Mouse (Mus musculus): Measurements from ENCODE around the gene Adgrl2.

Adgrl2 gene

GRCm38 (mm10) chr3:148898535-148899250, 91.7 kb downstream of the Adgrl2 start:
- ChIA-PET POLR2A (interaction anchor here in 1 of 4 experiments (0.9 to 1.8 kb wide), 4 partner anchors 10 to 15 kb away, joined by 3 to 6 read pairs (median 4); no protein-coding TSS in a partner anchor), CTCF (no interaction called here)

- CTCF ChIA-PET, result interaction anchor here in 1 of 4 experiments (0.5 kb wide), 1 partner anchor 14 kb away, joined by 3 read pairs; no protein-coding TSS in a partner anchor
Observed at GRCm38 (mm10) chr3:148896281-148896680, 94.1 kb downstream of the Adgrl2 start.

GRCm38 (mm10) chr3:148895396-148896109, 94.8 kb downstream of the Adgrl2 start:
- CTCF ChIA-PET, result no interaction called here

More at GRCm38 (mm10) chr3:148896281-148896680, 94.1 kb downstream of the Adgrl2 start:
- POLR2A ChIA-PET, result interaction anchor here in 1 of 4 experiments (1.6 kb wide), 1 partner anchor 12 kb away, joined by 6 read pairs; no protein-coding TSS in a partner anchor

GRCm38 (mm10) chr3:148894867-148895266, 95.5 kb downstream of the Adgrl2 start:
- CTCF ChIA-PET, result no interaction called here
- POLR2A ChIA-PET, result interaction anchor here in 1 of 4 experiments (1.2 kb wide), 1 partner anchor 28 kb away, joined by 3 read pairs; no protein-coding TSS in a partner anchor

More at GRCm38 (mm10) chr3:148895396-148896109, 94.8 kb downstream of the Adgrl2 start:
- POLR2A ChIA-PET, result interaction anchor here in 2 of 4 experiments (1.2 to 1.6 kb wide), 2 partner anchors 13 to 27 kb away, joined by 3 to 6 read pairs; no protein-coding TSS in a partner anchor

GRCm38 (mm10) chr3:148887902-148888301, 102.5 kb downstream of the Adgrl2 start:
- POLR2A ChIA-PET, result interaction anchor here in 1 of 4 experiments (1.7 kb wide), 1 partner anchor 10 kb away, joined by 4 read pairs; no protein-coding TSS in a partner anchor
- CTCF ChIA-PET, result no interaction called here

- ChIA-PET CTCF (interaction anchor here in 1 of 4 experiments (0.6 kb wide), 1 partner anchor 15 kb away, joined by 3 read pairs; no protein-coding TSS in a partner anchor), POLR2A (no interaction called here)
Observed at GRCm38 (mm10) chr3:148886956-148887355, 103.4 kb downstream of the Adgrl2 start.

GRCm38 (mm10) chr3:148885980-148886668, 104.2 kb downstream of the Adgrl2 start:
- CTCF ChIA-PET, result no interaction called here
- POLR2A ChIA-PET, result no interaction called here

- ChIA-PET POLR2A (interaction anchor here in 1 of 4 experiments (1.5 kb wide), 1 partner anchor 13 kb away, joined by 6 read pairs; no protein-coding TSS in a partner anchor), CTCF (no interaction called here)
Observed at GRCm38 (mm10) chr3:148885184-148885583, 105.2 kb downstream of the Adgrl2 start.

GRCm38 (mm10) chr3:148881431-148881830, 108.9 kb downstream of the Adgrl2 start:
- CTCF ChIA-PET, result no interaction called here
- POLR2A ChIA-PET, result no interaction called here

- POLR2A ChIA-PET, result no interaction called here
- CTCF ChIA-PET, result no interaction called here
Observed at GRCm38 (mm10) chr3:148872563-148872962, 117.8 kb downstream of the Adgrl2 start.

- ChIA-PET POLR2A (interaction anchor here in 1 of 4 experiments (0.6 kb wide), 1 partner anchor 82 kb away, joined by 3 read pairs; no protein-coding TSS in a partner anchor), CTCF (no interaction called here)
Observed at GRCm38 (mm10) chr3:148871792-148872464, 118.4 kb downstream of the Adgrl2 start.

GRCm38 (mm10) chr3:148867618-148868017, 122.7 kb downstream of the Adgrl2 start:
- ChIA-PET POLR2A (interaction anchor here in 2 of 4 experiments (0.6 kb wide), 2 partner anchors 51 to 100 kb away, joined by 3 read pairs; no protein-coding TSS in a partner anchor), CTCF (interaction anchor here in 1 of 4 experiments (0.6 kb wide), 1 partner anchor 120 kb away, joined by 3 read pairs; no protein-coding TSS in a partner anchor)

- POLR2A ChIA-PET, result no interaction called here
- CTCF ChIA-PET, result no interaction called here
Observed at GRCm38 (mm10) chr3:148866633-148867032, 123.7 kb downstream of the Adgrl2 start.

GRCm38 (mm10) chr3:148866053-148866452, 124.3 kb downstream of the Adgrl2 start:
- ChIA-PET POLR2A (no interaction called here), CTCF (no interaction called here)

GRCm38 (mm10) chr3:148865234-148865633, 125.1 kb downstream of the Adgrl2 start:
- POLR2A ChIA-PET, result no interaction called here
- CTCF ChIA-PET, result interaction anchor here in 1 of 4 experiments (0.6 kb wide), 1 partner anchor 497 kb away, joined by 3 read pairs; no protein-coding TSS in a partner anchor

GRCm38 (mm10) chr3:148861860-148862259, 128.5 kb downstream of the Adgrl2 start:
- ChIA-PET POLR2A (no interaction called here), CTCF (no interaction called here)

GRCm38 (mm10) chr3:148854306-148854910, 135.9 kb downstream of the Adgrl2 start:
- ChIA-PET CTCF (interaction anchor here in 1 of 4 experiments (0.6 kb wide), 1 partner anchor 669 kb away, joined by 3 read pairs; no protein-coding TSS in a partner anchor), POLR2A (no interaction called here)

- CTCF ChIA-PET, result no interaction called here
- POLR2A ChIA-PET, result no interaction called here
Observed at GRCm38 (mm10) chr3:148853372-148853771, 137.0 kb downstream of the Adgrl2 start.
